Mouse (Mus musculus): ENCODE results near the gene Lsm6. TPM values are rescaled to one million over a fixed set of nuclear protein-coding genes. Genes with fewer than 3 reads are reported as not detected.

Lsm6 gene
- total RNA-seq, 2 experiments from 2014 or later = 66.3 to 92.3 TPM

- DNase-seq = no peak
- intact Hi-C loops (cut with DNase I) = no loop called here
Measured at GRCm38 (mm10) chr8:78808888-78809287, 12.1 kb downstream of the Lsm6 start.

- DNase-seq = no peak
- intact Hi-C loops (cut with DNase I) = no loop called here
Measured at GRCm38 (mm10) chr8:78808439-78808838, 12.5 kb downstream of the Lsm6 start.

- DNase-seq = no peak
- intact Hi-C loops (cut with DNase I) = no loop called here
Measured at GRCm38 (mm10) chr8:78807283-78807682, 13.7 kb downstream of the Lsm6 start.

- no peak for DNase-seq
- intact Hi-C loops (cut with DNase I) = no loop called here
Measured at GRCm38 (mm10) chr8:78806006-78806405, 14.9 kb downstream of the Lsm6 start.

DNA sequence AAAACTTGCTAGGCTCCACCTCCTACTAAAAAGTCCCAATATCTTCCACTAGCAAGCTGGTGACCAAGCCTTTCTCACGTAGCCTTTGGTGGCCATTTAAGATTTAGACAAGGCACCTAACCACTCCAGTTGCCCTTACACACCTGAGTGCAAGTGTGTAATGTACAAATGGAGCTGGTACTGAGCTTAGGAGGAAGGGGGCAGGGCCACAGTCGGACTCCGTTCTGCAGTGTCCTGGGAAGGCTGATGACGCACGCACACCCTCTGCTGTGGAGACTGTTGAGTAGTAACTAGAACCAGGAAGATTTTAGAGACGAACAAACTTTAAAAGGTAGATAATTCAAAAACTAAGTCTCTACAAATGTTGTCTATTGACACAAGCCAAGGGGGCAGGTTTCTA, 19.7 kb downstream of the Lsm6 start:
- intact Hi-C loops (cut with DNase I) = no loop called here

DNA sequence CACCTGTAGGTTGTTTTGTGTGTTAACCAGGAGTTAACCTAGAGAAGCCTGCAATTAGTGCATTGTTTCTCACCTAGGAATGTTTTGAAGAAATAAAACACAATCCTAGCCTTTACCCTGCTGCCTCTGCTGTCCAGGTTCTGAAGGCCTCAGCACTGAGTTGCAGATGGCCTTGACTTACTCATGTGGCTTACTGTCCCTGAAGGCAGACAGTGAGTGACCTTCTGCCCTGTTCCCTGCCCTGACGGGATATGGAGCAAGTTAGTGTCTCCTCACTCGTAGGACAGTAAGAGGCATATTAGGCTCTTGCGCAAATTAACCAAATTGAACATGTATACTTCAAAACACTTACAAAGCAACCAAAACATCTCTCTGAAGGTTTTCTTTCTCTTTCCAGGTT, 22.3 kb downstream of the Lsm6 start:
- intact Hi-C loops (cut with DNase I) = no loop called here

More for the DNA sequence above, 19.7 kb downstream of the Lsm6 start:
- DNase-seq = no peak

GRCm38 (mm10) chr8:78797985-78798384, 23.0 kb downstream of the Lsm6 start:
- DNase-seq = no peak
- intact Hi-C loops (cut with DNase I) = no loop called here

More for the DNA sequence above, 22.3 kb downstream of the Lsm6 start:
- no peak for DNase-seq

DNA sequence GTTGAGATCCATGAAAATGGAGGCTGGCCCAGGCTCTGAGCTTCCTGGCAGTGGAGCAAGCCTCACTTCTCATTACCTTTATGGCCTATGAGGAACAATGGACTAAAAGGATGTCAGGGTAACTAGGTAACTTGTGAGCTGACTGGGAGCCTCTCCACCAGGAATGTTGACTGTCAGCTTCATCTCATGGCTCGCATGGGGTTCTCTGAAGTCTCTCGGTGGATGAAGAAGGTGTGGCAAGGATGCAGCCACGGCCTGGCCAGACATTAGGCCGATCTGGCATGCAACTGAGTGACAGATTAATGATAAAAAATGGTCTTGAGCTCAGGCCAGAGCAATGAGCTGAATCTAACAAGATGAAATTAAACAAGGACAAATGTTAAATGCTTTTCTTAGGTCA, 27.7 kb downstream of the Lsm6 start:
- no peak for DNase-seq
- intact Hi-C loops (cut with DNase I) = no loop called here

DNA sequence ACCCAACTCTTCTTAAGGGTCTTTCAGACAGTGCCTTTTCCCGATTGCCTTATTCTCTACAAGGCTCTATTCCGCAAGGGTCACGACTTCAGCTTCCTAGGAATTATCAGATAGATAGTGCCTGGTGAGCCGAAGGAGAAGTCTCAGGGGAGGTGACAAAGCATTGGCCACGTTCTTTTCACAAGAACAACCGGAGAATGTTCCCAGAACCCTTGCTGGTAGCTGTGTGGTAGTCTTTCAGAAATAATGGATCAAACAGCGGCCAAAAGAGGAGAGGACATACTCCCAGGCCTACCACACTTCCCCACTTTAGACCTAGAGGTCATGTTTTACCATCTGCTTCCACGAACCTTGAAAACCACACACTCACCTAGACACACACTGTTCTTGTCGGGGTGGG, 44.1 kb downstream of the Lsm6 start:
- intact Hi-C loops (cut with DNase I) = no loop called here
- DNase-seq = no peak

GRCm38 (mm10) chr8:78771256-78771655, 49.7 kb downstream of the Lsm6 start:
- intact Hi-C loops (cut with DNase I) = no loop called here
- no peak for DNase-seq

DNA sequence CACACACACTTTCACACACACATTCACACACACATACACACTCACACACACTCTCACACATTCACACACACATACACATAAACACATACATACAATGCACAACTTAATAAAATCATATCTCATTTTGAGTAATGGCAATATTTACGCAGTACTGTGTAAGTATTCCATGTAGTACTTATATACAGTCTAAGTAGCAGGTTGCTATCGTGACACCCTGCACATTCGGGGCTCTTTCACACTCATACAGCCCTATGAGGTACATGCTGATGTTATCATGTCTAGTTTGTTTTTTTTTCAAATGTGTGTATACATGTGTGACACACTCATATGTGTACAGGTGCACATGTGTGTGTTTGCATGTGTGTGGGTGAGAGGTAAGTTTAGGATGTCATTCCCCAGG, 50.4 kb downstream of the Lsm6 start:
- intact Hi-C loops (cut with DNase I) = no loop called here
- no peak for DNase-seq

DNA sequence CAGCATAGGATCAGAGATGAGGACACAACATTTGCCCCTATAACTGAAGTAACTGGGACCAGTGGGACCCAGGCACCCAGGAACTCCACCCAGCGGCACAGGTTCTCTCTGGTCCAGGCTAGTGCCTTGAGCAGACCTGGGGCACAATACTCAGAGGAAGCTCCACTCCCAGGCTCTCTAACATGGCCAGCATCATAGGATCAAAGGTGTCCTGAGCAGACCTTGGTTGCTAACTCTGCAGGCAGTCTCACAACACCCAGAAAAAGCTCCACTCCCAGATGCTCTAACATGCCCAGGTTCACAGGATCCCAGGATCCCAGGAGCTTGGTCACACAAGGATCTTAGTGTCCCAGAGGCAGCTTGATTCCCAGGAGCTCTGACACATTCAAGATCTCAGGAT, 55.4 kb downstream of the Lsm6 start:
- DNase-seq = no peak
- intact Hi-C loops (cut with DNase I) = no loop called here

- DNase-seq = no peak
- intact Hi-C loops (cut with DNase I) = no loop called here
Measured at GRCm38 (mm10) chr8:78764976-78765375, 56.0 kb downstream of the Lsm6 start.

- DNase-seq = no peak
- intact Hi-C loops (cut with DNase I) = no loop called here
Measured at GRCm38 (mm10) chr8:78759139-78759538, 61.8 kb downstream of the Lsm6 start.

GRCm38 (mm10) chr8:78754986-78755385, 66.0 kb downstream of the Lsm6 start:
- intact Hi-C loops (cut with DNase I) = no loop called here
- DNase-seq = no peak

Other genes starting within 250 kb of the Lsm6 start
- 1 to 10 TPM; 1.8 to 6.5 TPM for gene Zfp827, start 207.3 kb upstream of the Lsm6 start, total RNA-seq (2021)